24 mouse cellular contexts compared by ENCODE assay signal in the genomic region with DNA sequence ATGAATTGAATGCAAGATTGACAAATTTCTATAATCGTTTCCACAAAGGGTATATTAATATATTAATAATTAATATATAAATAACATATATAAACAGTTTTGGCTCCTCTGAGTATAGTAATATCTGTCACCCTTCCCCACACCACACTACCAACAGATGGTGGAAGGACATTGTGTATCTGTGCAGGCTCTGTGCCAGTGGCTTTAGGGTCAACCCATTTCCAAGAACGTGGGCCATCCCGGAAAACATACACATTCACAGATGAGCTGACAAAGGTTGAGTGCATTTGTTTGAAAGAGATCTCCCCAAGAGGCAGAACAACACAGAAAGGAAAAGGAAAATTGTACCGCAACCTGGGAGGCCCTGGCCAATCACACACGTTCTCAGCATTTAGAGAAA.
DNase-seq lines count a peak whose midpoint lies in the region; ATAC-seq and TF ChIP-seq lines count a peak whose summit lies in the region.
"Had no signal": no experiment of that assay in that cellular context is flagged by ENCODE, and none has a peak within 500 bp of the region (broad histone marks: within the 10 kb centered on the region; RNA-seq: fewer than 3 reads in every experiment).

No protein-coding gene starts in this region.

- TF ChIP-seq POLR2A in kidney, adult 2 months (IDR thresholded peaks at IDR 0.05; ENCODE audit: low read depth, low read length), result no peak

- H3K36me3 ChIP-seq in kidney, adult 2 months (ENCODE audit: control insufficient read depth, insufficient read depth, low read length), result no peaks in the 10 kb centered on the region
- H3K36me3 ChIP-seq in neural tube, embryonic 15.5 days, result no peaks in the 10 kb centered on the region
- H3K36me3 ChIP-seq: embryonic facial prominence, embryonic 10.5 days; embryonic facial prominence, embryonic 13.5 days; forebrain, embryonic 10.5 days; heart, embryonic 10.5 days; hindbrain, embryonic 12.5 days; hindbrain, embryonic 15.5 days had no signal

- no peaks in the 10 kb centered on the region for H3K9me3 ChIP-seq in neural tube, embryonic 15.5 days (replicated peaks)
- H3K9me3 ChIP-seq: embryonic facial prominence, embryonic 10.5 days; embryonic facial prominence, embryonic 13.5 days; forebrain, embryonic 10.5 days; forebrain, embryonic 13.5 days; heart, embryonic 10.5 days; hindbrain, embryonic 12.5 days; hindbrain, embryonic 15.5 days had no signal

- DNase-seq in cerebellum, adult 11 months, result peak; percentile 46
- peak; percentile 70 to 72 for DNase-seq in cerebellum, adult 18-20 months
- DNase-seq in cerebellum, adult 9-10 months, result peak; percentile 73
- peak; percentile 74 for DNase-seq in cerebellum, postnatal 25 days
- DNase-seq in layer of hippocampus, postnatal 14 days (ENCODE audit: low spot score in 2 of 2), result no peak
- DNase-seq in kidney, adult 2 months, result no peak
- DNase-seq in urinary bladder, postnatal 4 days (ENCODE audit: low spot score in 2 of 2), result no peak
- DNase-seq: adrenal gland, adult 2 months; adrenal gland, postnatal 14 days; embryo, embryonic 11 days; gastrocnemius, postnatal 10 days; gastrocnemius, postnatal 36 days; heart, adult 2 months had no signal

- H3K4me3 ChIP-seq in kidney, adult 2 months (ENCODE audit: insufficient read depth, low read depth, low read length), result no peak overlapping the region
- no peak overlapping the region for H3K4me3 ChIP-seq in neural tube, embryonic 15.5 days (replicated peaks)
- H3K4me3 ChIP-seq: embryonic facial prominence, embryonic 10.5 days; embryonic facial prominence, embryonic 13.5 days; forebrain, embryonic 10.5 days; forebrain, embryonic 13.5 days; heart, adult 2 months; heart, embryonic 10.5 days; hindbrain, embryonic 12.5 days; hindbrain, embryonic 15.5 days had no signal

- H3K4me1 ChIP-seq in kidney, adult 2 months (ENCODE audit: control insufficient read depth, insufficient read depth, low read length), result no peaks in the 10 kb centered on the region
- peaks cover 40% of the 10 kb centered on the region for H3K4me1 ChIP-seq in neural tube, embryonic 15.5 days

- no peak overlapping the region for H3K9ac ChIP-seq in neural tube, embryonic 15.5 days (replicated peaks)
- H3K9ac ChIP-seq: embryonic facial prominence, embryonic 13.5 days; forebrain, embryonic 13.5 days; hindbrain, embryonic 12.5 days; hindbrain, embryonic 15.5 days had no signal

- no peak overlapping the region for H3K27ac ChIP-seq in kidney, adult 2 months (ENCODE audit: insufficient read depth, low read depth, low read length)
- H3K27ac ChIP-seq in neural tube, embryonic 15.5 days (replicated peaks), result no peak overlapping the region
- H3K27ac ChIP-seq: embryonic facial prominence, embryonic 10.5 days; embryonic facial prominence, embryonic 13.5 days; forebrain, embryonic 10.5 days; forebrain, embryonic 13.5 days; heart, adult 2 months; heart, embryonic 10.5 days; hindbrain, embryonic 12.5 days; hindbrain, embryonic 15.5 days had no signal

- no peak for ATAC-seq in neural tube, embryonic 15.5 days (ENCODE audit: low FRiP score)
- ATAC-seq: CD4-positive, CD25-positive, alpha-beta regulatory T cell, adult 4 months; forebrain, embryonic 13.5 days; forebrain, embryonic 16.5 days; intestine, postnatal 0 days had no signal

- no peak overlapping the region for H3K4me2 ChIP-seq in neural tube, embryonic 15.5 days
- H3K4me2 ChIP-seq: embryonic facial prominence, embryonic 13.5 days; forebrain, embryonic 13.5 days; hindbrain, embryonic 12.5 days; hindbrain, embryonic 15.5 days had no signal

- WGBS in kidney, adult 2 months, result 89% methylated on average over 5 of the region's 5 CpGs
- WGBS in neural tube, embryonic 15.5 days, result 77% methylated on average over 5 of the region's 5 CpGs

- no peaks in the 10 kb centered on the region for H3K27me3 ChIP-seq in kidney, adult 2 months (replicated peaks; ENCODE audit: control insufficient read depth, insufficient read depth, low read length)
- no peaks in the 10 kb centered on the region for H3K27me3 ChIP-seq in neural tube, embryonic 15.5 days (replicated peaks)
- H3K27me3 ChIP-seq: embryonic facial prominence, embryonic 13.5 days; forebrain, embryonic 13.5 days; hindbrain, embryonic 12.5 days; hindbrain, embryonic 15.5 days had no signal

- TF ChIP-seq CTCF in kidney, adult 2 months (conservative IDR thresholded peaks at IDR 0.05; ENCODE audit: insufficient read depth, insufficient read length, low read depth, low read length), result no peak

Comparison
In these comparisons a context has a peak if more than half of its experiments do, and no peak if none do; other contexts are left out.
1. DNase-seq: peak in cerebellum, adult 11 months (single experiment), cerebellum, adult 18-20 months (2 of 2), cerebellum, adult 9-10 months (single experiment) and cerebellum, postnatal 25 days (2 of 2); none in layer of hippocampus, postnatal 14 days (0 of 2), kidney, adult 2 months (single experiment) and urinary bladder, postnatal 4 days (0 of 2).